Mouse (Mus musculus) lung, adult 18-20 months (tissue): ENCODE measurements around the gene Gm20855.
"Not testable (repeated sequence)": the region's sequence is repeated elsewhere in the genome, so short reads cannot be mapped to it uniquely, and the experiment has no call there.

Source experiments
- DNase-seq, 2 experiments: peaks; one replicate each; pipeline ENCODE4 v3.0.0; 2022; ENCODE audit warnings: mixed read lengths in 2 of 2

Gm20855 gene

GRCm38 (mm10) chrY:35131733-35132132, at the start of gene Gm20855:
TSS of gene Gm20855 (minus strand) at chrY:35131833.
- DNase-seq: not testable (repeated sequence)
